Mouse (Mus musculus): Measurements from ENCODE around the gene Shroom4. TPM values are rescaled to one million over a fixed set of nuclear protein-coding genes. Genes with fewer than 3 reads are reported as not detected.
"Not testable (repeated sequence)": the region's sequence is repeated elsewhere in the genome, so short reads cannot be mapped to it uniquely, and the experiment has no call there.

Shroom4 gene
- total RNA-seq (2021): 1 to 10 TPM; 4.2 to 4.6 TPM

DNA sequence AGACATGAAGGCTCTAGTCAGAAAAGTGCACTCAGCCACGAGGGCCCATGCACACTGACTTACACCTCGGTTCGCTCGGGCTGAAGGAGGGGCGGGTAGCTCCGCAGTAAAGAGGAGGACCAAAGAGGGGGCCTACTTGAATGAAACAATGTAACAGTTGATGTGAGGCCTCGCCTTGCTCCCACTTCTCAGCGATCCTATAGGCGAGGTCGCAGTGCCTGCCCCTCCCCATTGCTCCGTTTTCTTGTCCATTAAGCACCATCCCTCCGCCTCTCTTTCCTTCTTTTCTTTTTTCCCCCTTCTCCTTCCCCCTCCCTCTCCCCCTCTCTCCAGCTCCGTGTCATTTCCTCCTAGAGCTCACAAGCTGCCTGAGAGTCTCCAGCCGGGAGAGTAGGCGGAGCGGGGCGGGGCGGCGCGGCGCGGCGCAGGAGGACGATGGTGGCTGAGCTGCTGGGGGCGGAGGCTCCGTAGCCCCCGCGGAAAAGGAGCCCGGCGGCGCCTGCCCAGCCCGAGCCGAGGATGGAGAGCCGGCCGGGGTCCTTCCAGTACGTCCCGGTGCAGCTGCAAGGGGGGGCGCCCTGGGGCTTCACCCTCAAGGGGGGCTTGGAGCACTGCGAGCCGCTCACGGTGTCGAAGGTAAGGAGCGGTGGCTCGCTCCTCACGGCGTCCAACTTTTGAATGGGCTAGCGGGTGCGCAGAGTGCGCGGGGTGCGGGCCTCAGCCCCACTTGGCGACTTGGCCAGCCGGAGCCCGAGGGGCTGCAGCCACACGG is at the start of gene Shroom4:
Gene Shroom4 (plus strand): TSS at position 229 of the 772 bp plus-strand sequence.
- intact Hi-C loops (cut with DNase I): no loop called here
- DNase-seq (ENCODE audit: extremely low spot score in 1 of 2, low spot score in 2 of 2): peak; percentile 14 to 86

DNA sequence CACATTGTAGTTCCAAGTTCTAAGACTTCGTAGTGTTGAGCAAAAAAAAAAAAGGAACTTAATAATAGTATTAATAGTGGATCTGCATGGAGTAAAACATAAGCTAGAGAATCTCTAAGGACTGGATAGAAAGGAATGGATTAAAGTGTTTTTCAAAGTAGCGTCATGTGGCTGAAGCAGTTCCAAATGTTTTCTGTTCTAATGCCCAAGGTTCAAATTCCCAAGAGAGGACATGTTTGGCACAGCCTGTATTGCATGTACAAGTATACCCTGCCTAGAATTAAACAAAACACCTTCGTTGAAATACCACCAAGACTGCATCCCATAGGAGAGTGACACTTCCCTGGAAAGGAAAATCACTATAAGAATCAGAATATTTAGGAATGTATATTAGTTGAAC is 42.8 kb upstream of the Shroom4 start:
- intact Hi-C loops (cut with DNase I): no loop called here
- no peak for DNase-seq (ENCODE audit: extremely low spot score in 1 of 2, low spot score in 2 of 2)

DNA sequence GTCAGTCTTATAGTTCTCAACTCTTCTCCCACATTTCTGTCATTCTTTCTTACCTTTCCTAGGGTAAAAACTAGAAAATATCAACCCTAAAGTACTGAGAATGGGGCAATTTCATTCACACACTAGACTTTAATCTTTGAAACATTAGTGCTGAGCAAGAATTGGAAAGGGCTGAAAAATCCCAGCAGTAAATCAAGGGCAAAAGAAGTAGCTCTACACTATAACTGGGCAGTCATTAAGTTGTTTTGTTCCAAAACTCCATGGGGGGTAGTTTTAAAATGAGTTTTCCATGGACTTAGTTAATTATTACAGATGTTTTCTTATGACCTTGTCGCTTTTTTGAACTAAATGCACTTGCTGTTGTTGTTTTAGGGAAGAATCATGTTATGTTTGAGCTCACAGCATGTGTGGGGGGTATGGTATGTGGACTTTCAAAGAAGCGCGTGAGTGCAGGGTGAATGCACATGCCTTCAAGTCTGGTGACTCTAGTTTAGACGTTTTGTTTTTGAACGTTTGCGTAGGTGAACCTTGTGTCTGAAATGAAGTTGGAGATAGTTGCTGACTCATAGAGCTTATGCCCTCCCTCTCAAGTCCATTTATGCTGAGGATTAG is 42.0 kb upstream of the Shroom4 start:
- intact Hi-C loops (cut with DNase I): no loop called here
- no peak for DNase-seq (ENCODE audit: extremely low spot score in 1 of 2, low spot score in 2 of 2)

DNA sequence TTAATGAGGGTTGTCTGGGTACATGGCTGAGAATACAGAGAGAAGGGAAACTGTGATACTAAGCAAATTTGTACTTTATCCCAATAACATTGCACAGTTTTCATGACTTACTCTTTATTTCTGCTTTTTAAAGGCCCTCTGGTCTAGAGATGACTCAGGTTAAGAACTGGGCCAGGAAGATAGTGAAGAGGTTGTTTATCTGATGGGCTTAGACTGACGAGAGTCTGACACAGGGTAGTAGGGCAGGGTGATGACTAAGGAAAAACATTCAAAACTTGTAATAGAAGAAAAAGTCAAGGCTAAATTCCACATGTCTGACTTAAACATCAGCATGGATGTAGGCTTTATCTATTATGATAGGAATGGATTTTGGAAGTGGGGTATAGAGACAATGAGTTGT is 30.8 kb upstream of the Shroom4 start:
- DNase-seq (ENCODE audit: extremely low spot score in 1 of 2, low spot score in 2 of 2): no peak
- intact Hi-C loops (cut with DNase I): no loop called here

DNA sequence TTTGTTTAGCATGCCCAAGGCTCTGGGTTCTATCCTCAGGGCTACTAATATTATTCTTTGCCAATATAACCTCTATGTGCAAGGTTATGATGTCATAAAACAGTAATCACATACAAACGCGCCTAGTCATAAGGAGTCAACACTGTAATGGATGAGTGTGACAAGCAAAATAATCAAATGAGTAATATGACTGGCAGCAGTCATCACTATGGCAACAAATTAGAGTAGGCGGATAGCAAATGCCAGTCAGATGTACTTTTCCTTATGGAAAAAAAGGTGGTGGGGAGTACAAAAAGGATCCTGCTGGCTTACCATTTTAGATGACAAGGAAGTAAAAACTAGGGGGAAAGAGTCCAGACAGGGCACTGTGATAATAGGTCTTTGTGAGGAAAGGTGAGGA is 28.9 kb upstream of the Shroom4 start:
- no peak for DNase-seq (ENCODE audit: extremely low spot score in 1 of 2, low spot score in 2 of 2)

DNA sequence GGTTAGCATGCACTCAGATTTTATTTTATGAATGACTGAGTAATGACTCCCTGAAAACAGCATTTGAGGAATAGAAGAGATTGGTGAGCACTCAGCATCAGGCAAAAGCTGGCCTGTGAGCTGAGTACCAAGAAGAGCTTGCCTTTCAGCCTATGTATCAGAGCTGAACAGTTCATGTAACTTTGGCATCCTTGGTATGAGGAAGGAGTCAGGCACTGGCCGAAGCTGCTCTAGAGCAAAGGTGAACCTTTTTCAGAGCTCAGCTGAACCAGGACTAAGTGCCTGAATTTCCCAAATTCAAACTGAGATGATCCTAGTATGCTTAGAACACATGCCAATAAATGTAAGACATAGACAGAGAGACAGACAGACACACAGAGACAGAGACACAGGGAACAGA is 5.8 kb upstream of the Shroom4 start:
- no peak for DNase-seq (ENCODE audit: extremely low spot score in 1 of 2, low spot score in 2 of 2)
- intact Hi-C loops (cut with DNase I): no loop called here

More for the DNA sequence above, 28.9 kb upstream of the Shroom4 start:
- intact Hi-C loops (cut with DNase I): no loop called here

DNA sequence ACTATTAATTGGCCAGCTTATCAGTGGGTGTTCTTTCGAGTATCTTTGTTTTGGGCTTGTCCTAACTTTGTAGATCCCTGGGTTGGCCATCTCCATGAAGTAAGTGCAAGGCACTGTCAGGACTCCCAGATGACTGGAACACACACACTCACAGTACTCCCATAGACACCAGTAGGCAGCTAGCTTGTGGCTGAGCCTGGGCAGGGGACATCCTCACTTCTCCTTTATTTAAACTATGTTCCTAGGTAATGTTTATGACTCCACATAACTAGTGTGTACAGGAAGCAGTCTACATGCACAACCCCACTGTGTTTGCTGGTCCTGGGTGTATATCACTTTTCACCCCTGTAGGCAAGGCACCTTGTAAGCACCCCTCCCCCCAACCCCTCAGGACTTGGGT is 461 bp upstream of the Shroom4 start:
- intact Hi-C loops (cut with DNase I): no loop called here
- no peak for DNase-seq (ENCODE audit: extremely low spot score in 1 of 2, low spot score in 2 of 2)

DNA sequence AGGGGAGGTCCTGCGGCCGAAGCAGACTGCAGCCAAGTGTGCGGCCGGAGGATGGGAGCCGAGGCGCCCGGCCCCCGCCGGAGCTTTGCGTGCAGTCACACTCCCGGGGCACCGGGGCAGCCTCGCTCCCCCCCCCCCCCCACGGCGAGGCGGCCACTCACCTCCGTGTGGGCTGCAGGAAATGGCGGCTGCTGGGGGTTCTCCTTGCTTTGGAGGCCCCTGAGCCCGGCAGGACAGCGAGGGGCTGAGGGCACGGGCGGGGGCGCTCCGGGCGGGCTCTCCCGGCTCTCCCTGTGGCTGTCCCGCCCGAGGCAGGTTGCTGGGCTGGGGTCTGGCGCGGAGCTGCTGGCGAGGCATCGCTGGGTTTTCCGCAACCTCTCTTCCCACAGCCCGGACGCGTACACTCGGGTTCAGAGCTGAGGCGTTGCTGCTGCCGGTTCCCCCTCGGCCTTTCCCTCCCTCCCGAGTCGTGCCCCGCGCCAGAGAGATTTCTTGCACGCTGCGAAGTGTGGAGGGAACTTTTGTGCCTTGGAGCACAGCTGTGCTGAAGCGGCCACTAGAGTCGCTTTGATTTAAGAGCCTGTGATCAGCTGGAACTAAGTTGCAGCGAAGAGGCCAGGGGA is 855 bp downstream of the Shroom4 start:
- peak in 1 of 2 experiments; percentile 26 for DNase-seq (ENCODE audit: extremely low spot score in 1 of 2, low spot score in 2 of 2)
- intact Hi-C loops (cut with DNase I): no loop called here

DNA sequence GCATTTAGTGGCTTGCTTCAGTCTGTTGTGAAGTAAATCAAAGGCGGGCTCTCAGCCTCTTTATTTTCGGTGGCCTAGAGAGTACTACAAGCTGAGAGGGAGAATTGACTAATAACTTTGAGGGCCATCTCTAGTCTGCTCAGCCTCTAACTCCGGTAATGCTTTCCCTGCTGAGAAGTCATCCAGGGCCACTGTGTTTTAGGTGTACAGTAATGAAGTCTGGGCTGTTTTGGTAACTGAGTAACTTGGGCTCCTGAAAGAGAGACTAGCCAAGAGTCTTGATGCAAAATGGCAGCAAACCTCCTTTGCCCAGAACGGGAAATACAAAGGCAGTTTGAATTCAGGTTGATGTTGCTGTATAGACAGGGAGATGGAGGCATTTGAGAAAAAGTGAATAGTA is 3.3 kb downstream of the Shroom4 start:
- intact Hi-C loops (cut with DNase I): no loop called here
- DNase-seq (ENCODE audit: extremely low spot score in 1 of 2, low spot score in 2 of 2): no peak

DNA sequence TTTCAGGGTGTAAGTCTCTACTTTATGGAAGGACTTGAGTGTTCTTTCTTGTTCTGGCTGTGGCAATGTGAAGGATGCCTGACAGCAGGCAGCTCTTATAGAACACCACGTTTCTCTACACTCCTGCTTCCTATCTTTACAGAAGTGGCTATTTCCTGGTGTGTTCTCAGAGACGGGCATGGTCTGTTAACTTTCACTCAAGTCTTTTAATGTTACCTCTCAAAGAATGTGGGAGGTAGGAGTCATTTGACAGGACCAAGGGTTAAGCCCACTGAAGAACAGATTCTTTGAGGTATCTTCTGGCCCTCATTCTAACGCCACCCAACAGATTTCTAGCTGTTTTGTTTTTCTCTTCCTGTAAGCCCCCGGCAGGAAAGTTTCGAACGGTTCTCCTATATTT is 9.5 kb downstream of the Shroom4 start:
- DNase-seq (ENCODE audit: extremely low spot score in 1 of 2, low spot score in 2 of 2): no peak
- intact Hi-C loops (cut with DNase I): no loop called here

DNA sequence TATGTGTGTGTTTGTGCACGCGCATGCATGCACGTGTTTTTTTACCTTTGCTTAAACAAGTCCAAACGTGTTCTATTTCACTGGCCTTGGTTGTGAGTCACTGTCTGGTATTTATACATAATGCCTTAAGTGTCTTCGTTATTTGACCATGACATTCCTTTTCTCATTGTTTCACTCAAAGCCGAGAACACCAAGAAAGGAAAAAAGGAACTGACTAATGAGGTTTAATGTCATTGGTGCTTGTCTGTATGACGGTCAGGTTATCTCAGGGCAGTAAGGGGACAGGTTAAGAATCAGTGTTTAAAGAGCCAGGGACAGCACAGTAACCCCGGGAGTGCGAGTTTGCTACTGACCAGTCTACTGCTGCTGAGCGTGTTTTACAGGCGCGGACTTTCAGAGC is 15.8 kb downstream of the Shroom4 start:
- intact Hi-C loops (cut with DNase I): no loop called here
- DNase-seq (ENCODE audit: extremely low spot score in 1 of 2, low spot score in 2 of 2): no peak

DNA sequence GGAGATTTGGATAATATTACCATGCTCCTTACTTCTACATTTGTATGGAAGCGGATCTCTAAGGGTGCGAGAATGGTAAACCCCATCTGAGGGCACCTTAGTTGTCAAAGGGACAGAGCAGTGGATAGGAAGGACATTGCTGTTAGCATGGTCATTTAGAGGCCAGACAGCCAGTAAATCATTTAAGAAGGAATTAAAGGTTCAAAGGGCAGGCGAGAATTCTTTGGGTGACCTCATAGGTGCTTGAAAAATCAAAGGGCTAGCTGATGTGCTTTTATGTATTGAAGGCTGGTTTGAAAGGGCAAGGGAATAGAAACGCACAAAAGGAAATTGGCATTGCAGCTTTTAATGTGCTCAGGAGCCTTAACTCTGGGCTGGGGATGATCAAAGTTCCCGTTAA is 16.3 kb downstream of the Shroom4 start:
- intact Hi-C loops (cut with DNase I): no loop called here
- DNase-seq (ENCODE audit: extremely low spot score in 1 of 2, low spot score in 2 of 2): no peak

DNA sequence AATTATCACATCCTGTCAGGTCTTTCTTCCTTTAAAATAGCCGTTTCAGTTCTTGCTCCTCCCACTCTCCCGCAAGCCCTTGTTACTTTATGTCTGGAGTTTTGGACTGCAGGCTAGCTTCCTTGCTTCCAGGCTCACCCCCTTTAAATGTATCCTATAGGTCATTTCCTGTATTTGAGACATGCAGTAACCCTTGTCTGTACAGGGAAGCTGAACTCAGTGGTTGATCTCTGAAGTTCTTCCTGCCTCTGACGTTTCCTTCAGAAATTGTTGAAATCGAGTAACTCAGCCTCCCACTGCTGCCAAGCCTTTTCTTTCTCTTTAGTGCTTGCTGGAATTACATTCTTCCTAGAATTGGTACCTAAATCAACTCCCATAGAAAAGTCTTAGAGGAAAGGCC is 18.5 kb downstream of the Shroom4 start:
- DNase-seq (ENCODE audit: extremely low spot score in 1 of 2, low spot score in 2 of 2): no peak
- intact Hi-C loops (cut with DNase I): no loop called here

DNA sequence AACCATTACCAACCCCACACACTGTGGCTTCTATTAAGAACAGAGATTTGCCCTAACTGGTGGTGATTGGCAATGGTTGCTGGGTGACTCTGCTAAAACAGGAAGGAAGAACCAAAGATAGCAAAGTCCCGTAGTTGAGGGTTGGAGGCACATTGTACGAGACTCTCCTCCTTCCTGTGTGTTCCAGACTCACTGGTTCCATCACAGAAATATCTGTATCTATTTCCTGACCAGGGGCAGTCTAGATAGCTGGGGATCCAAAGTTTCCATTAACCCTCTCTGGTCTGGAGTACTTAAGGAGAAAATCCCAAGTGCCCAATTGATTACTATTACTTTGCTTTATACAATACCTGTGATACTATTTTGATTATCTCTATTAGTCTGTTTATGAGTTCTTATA is 35.6 kb downstream of the Shroom4 start:
- intact Hi-C loops (cut with DNase I): no loop called here
- DNase-seq (ENCODE audit: extremely low spot score in 1 of 2, low spot score in 2 of 2): no peak

DNA sequence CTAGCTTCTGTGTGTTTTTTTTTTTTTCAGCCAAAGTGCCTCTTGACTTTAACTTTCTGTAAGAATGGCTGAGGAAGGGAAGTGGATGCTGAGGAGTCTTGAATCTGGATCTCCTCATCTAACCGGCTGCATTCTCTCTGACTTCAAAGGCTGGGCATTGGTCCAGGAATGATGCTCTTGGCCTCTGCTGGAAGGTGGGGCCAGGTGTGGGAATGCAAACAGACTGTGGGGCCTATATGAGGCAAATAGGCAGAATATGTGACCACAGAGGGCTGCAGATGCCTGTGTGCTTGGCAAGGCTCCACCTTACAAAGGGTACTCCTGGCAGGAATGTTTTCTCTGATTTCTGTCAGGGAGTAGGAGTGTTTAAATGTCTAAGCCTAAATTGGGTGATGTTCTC is 46.8 kb downstream of the Shroom4 start:
- DNase-seq (ENCODE audit: extremely low spot score in 1 of 2, low spot score in 2 of 2): peak in 1 of 2 experiments; percentile 18
- intact Hi-C loops (cut with DNase I): no loop called here

DNA sequence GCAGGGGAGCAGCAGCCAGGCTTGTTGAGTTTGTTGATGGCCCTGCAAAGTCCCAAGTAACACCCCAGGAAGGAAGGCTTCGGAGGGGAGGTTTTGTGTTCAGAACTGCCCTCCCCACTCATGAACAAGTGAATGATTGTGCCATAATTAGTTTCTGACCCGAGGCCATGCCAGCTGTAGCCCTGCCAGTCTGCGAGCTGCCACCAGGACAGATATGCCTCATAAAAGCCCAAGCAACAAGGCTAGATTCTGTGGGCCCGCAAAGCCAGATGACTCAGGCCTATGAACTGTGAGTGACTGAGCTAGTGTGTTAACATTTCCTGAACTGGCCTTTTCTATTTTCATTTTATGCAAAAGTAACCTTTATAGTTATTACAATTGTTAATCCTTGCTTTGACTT is 48.3 kb downstream of the Shroom4 start:
- intact Hi-C loops (cut with DNase I): no loop called here
- DNase-seq (ENCODE audit: extremely low spot score in 1 of 2, low spot score in 2 of 2): peak in 1 of 2 experiments; percentile 10

DNA sequence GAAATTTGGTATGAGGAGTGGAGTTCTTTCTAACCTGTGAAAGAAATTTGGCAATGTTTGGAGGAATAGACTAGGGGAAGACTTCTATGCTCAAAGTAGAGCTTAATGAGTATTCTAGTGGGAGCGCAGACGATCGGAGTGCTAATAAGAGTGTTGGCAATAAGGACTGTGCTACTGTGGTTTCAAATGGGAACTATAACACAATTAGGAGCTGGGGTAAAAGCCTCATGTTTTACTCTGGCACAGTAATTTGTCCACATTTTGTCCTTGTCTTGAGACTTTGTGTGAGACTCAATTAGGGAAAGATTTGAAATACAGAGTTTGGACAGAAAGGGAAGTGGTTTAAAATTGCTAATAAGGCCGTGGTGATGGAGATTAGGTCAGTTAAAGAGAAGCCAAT is 53.6 kb downstream of the Shroom4 start:
- intact Hi-C loops (cut with DNase I): no loop called here
- DNase-seq (ENCODE audit: extremely low spot score in 1 of 2, low spot score in 2 of 2): no peak

DNA sequence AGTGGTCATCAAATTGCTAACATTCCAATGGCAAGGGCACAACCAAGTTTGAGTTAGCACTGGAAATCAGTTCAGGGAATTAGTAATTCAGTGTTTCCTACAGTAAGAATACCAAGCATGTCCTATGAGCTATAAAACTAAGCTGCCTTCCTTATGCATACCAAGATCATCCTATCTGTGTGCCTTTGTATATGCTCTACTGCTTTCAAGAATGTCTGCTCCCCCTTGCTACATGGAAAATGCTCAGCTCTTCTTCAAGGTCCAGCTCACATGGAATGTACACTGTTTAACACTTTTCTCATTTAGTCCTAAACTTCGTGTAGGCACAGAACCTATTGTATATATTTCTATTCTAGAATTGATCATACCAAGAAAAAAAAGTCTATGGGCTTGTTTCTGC is 69.6 kb downstream of the Shroom4 start:
- intact Hi-C loops (cut with DNase I); DNase-seq (ENCODE audit: extremely low spot score in 1 of 2, low spot score in 2 of 2): not testable (repeated sequence)

DNA sequence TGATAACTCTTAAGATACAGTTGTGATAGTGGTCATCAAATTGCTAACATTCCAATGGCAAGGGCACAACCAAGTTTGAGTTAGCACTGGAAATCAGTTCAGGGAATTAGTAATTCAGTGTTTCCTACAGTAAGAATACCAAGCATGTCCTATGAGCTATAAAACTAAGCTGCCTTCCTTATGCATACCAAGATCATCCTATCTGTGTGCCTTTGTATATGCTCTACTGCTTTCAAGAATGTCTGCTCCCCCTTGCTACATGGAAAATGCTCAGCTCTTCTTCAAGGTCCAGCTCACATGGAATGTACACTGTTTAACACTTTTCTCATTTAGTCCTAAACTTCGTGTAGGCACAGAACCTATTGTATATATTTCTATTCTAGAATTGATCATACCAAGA is 72.9 kb downstream of the Shroom4 start:
- intact Hi-C loops (cut with DNase I): loop anchor here (10.0 kb wide), 2 partner anchors 148 to 208 kb away; partner anchors contain the start of gene Bmp15
- not testable (repeated sequence) for DNase-seq (ENCODE audit: extremely low spot score in 1 of 2, low spot score in 2 of 2)

DNA sequence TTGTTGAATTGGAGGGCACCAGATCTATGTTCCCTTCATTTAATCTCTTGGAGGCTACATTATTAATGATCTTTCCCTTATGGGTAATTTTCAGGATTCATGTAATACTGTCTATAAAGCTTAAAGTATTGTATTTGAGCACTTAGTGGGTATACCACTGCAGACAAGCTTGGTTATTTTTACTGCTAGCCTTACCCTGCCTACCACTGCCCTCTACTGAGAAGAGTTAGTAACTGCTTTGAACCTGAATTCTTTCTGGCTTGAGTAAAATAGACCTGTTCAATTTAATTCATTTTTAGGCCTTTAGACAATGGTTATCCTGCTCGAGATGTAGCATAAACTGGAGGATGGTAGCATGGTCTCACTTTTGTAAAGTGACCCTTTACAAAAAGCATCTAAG is 75.5 kb downstream of the Shroom4 start:
- no peak for DNase-seq (ENCODE audit: extremely low spot score in 1 of 2, low spot score in 2 of 2)
- intact Hi-C loops (cut with DNase I): loop anchor here (10.0 kb wide), 2 partner anchors 150 to 210 kb away; partner anchors contain the start of gene Bmp15

All from left cerebral cortex, postnatal 10 days (tissue).